Mouse (Mus musculus): ENCODE measurements around the gene Plekha4.

Plekha4 gene

DNA sequence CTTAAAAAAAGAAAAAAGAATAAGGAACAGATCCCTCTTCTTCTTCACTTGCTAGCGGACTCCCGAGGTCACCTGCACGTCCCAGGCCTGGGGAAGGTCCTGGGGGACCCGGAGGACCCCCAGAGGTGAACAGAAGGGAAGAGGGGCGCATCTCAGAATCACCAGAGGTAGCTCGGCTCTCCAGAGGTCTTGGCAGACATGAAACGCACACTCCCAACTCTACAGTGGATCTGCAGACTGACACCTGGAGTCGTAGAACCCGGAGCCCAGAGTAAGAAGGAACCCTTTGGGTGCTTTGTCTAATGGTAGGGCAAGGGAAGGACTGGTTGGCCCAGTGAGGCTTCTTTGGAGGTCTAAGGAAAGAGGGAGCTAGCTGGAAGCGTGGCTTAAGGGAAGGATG lies 11.5 kb downstream of the Plekha4 start:
- DNase-seq (ENCODE audit: extremely low spot score, low read depth, low spot score), result no peak

DNA sequence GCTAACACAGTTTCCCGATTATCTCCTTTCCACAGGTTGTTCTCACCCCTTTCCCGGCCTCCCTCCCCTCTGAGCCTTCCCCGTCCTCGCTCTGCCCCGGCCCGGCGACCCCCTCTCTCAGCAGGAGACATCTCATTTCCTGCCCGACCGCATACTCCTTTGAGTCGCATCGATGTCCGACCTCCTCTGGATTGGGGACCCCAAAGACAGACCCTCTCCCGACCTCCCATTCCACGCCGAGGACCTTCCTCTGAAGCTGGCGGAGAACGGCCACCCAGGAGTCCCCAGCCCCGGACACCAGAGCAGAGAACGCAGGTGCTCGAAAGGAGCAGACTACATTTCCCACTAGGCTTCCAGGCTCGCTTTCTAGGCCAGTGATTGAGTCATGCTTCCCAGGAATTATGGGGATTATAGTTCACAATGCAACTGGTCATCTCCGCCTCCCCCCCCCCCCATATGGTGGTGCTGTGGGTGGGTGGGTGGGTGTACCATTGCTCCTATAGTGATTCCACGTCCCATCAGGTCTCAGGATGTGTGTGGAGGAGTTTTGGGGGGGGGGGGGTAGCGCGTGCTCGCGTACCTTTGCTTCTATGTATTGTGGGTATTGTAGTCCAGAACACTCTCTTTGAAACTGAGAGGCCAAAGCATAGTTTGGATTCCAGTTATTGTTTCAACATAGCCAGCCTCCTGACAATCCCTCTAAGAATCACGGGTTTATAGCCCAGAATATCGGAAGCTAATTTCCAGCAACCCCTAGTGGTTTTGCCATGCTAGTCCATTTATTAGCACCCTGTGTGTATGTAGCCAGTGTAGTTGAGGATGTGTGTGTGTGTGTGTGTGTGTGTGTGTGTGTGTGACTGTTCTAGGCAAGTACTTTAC lies 12.3 kb downstream of the Plekha4 start:
- DNase-seq (ENCODE audit: extremely low spot score, low read depth, low spot score), result no peak

DNA sequence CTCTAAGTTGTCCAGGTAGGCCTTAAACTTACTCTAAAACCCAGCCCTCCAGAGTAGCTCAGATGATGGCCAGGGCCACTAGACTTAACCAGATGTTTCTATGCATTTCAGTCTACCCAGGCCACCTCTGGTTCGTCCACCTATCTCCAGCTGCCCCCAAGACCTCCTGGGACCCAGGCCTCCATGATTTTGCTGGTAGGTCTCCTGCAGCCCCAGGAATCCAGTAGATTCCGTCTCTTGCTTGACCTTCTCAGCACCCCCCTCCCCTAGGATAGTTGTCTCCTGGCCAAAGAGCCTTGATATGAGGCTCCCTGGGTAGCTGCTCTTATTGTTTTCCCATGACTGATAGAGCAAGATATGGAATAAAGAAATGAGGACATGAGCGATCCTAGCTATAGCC lies 13.0 kb downstream of the Plekha4 start:
- DNase-seq (ENCODE audit: extremely low spot score, low read depth, low spot score), result no peak

DNA sequence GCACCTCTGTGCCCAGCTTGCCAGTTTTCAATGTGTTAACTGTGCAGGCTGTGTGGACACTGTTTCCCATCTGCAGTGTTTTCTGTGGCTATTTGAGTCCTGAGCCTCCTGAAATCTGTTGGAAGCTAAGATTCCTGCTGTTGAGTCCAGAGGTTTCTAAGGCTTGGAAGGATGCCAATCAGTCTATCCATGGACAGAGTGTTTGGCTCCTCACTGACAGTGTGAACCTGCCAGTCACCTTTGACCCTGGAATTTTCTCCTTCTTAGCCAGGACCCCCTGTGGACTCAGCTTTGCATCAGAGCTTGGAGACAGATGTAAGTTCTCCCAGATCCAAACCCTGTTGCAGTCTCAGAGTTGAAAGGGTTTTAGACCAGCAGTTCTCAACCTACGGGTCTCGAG lies 14.1 kb downstream of the Plekha4 start:
- no peak for DNase-seq (ENCODE audit: extremely low spot score, low read depth, low spot score)

DNA sequence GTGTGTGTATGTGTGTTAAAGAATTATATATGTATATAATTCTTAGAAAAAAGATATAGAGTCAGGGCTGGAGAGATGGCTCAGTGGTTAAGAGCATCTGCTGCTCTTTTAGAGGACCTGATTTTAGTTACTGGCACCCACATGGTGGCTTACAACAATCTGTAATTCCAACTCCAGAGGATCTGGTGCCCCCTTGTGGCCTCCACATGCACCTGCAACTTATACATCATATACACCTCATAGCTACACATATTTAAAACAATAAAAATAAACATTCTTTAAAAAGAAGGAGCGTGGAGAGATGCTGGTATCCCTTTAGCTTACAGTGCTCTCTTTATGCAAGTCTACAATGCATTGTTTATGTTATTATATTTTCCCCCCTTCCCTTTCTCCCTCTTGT lies 18.4 kb downstream of the Plekha4 start:
- no peak for DNase-seq (ENCODE audit: extremely low spot score, low read depth, low spot score)

DNA sequence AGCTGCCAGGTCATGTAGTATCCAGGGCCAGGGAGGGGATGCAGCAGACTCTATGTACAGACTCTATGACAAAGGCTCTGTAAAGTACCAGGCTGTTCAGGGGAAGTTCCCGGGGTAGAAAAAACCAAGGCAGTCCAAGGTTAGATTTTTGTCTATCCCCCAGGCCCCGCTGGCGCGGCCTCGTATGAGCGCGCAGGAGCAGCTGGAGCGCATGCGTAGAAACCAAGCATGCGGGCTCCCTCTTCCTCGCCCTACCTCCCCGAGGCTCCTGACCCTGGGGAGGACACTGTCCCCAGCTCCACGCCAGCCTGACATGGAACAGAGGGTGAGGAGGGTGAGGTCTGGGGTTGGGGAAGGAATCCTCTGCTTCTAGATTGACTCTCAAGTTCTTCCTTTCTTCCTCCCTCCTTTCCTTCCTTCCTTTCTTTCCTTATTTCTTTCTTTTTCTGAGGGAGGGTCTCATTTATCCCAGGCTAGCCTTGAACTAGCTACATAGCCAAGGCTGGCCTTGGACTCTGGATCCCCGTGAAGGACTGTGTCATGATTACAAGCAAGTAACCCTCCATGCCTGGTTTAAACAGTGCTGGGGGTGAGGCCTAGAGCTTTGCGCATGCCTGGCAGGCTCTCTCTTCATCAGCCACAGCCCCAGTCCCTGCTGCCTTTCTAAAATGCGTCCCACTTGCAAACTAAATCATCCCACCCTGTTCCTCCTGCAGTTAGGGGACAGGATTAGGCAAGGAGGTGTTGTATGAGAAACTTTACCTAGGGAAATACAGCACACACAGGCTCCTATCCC lies 23.7 kb downstream of the Plekha4 start:
- no peak for DNase-seq (ENCODE audit: extremely low spot score, low read depth, low spot score)

DNA sequence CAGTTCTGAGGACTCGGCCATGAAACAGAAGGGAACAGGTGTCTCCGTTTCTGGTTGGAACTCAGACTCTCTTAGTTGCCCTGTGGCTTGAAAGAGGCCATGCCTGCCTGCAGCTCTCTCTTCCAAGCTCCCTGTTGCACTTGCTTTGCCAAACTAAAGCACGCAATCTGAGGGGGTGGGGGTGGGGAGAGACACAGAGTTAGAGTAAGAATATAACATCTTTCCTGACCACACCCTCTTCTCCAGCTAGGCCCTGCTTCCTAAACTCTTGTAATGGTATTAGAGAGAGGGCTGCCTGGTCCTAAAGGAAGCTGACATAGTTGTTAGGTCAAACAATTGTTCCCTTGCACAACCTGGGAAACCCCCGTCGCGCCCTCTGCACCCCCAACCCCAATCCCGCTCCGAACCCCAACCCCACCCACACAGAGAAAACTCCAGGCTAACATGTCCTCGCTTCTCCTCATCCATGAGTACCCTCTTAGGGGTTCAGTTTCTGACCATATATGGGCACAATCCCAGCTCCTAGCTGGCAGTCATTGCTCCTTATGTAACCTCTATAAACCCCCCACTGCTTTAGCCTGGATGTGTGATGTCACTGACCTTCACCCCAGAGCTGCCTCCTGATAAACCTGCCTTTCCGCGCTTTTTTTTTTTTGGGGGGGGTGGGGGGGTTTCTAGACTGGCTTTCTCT lies 24.8 kb downstream of the Plekha4 start:
- DNase-seq (ENCODE audit: extremely low spot score, low read depth, low spot score), result no peak

DNA sequence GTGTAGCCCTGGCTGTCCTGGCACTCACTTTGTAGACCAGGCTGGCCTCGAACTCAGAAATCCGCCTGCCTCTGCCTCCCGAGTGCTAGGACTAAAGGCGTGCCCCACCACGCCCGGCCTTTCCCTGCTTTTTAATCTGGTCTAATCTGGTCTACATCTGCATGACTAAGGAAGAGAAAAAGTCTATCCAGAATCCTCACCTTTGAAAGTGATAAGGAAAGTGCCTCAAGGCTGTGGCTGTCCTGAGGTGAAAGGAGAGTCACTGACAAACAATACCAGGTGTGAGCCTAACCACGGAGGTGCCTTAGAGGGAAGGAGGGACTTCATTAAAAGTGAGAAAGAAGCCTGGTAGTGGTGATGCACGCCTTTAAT lies 25.4 kb downstream of the Plekha4 start:
- DNase-seq (ENCODE audit: extremely low spot score, low read depth, low spot score), result no peak

DNA sequence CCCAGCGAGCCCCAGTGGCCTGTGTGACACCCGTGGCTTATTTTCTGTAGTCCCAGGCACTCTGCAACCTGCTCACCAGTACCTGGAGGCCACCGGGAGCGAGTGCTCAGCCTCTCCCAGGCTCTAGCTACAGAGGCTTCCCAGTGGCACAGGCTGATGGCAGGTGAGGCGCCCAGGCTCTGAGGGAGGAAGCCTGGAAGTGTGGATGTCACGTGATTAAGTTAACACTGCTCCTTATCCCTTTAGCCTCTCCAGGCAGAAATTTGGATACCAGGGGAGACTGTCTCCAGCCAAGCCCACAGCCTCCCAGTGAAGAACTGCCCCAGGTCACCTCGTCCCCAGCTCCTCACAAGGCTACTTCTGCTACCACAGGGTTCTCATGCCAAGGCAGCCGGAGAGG lies 27.4 kb downstream of the Plekha4 start:
- DNase-seq (ENCODE audit: extremely low spot score, low read depth, low spot score), result no peak

DNA sequence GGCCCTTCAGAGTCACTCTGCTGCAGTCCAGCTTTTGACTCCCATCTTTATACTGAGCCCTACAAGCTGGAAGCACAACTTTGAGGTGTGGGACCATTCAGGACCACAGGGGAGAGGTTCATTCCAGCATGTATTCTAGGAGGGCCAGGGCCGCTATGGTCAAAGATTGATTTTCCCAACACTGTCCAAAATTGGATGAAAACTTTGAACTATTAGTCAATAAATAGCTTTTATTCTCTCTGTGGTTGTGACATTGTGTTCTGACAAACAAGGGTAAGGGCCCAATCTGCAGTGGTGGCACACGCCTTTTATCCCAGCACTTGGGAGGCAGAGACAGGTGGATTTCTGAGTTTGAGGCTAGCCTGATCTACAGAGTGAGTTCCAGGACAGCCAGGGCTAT lies 27.9 kb downstream of the Plekha4 start:
- no peak for DNase-seq (ENCODE audit: extremely low spot score, low read depth, low spot score)

DNA sequence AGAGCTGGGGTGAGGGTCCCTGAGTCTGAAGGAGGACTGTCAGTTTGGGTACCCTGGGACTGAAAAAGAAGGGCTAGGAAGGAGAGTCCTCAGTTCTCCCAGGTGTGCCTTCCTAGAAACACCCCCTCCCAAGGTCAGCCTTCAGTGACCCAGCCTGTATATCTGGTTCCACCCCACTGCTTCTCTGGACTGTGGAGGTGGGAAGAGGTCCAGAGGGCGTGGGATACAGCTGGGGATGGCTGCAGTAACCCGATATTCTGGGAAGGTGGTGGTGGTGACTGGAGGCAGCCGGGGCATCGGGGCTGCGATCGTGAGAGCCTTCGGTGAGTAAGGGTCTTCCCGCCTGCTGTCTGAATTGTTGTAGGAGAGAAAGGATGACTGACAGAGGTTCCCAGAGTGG lies 28.6 kb downstream of the Plekha4 start, which contains the start of gene Hsd17b14:
TSS of gene Hsd17b14 (plus strand) at position 150 of the 400 bp plus-strand sequence.
- no peak for DNase-seq (ENCODE audit: extremely low spot score, low read depth, low spot score)

DNA sequence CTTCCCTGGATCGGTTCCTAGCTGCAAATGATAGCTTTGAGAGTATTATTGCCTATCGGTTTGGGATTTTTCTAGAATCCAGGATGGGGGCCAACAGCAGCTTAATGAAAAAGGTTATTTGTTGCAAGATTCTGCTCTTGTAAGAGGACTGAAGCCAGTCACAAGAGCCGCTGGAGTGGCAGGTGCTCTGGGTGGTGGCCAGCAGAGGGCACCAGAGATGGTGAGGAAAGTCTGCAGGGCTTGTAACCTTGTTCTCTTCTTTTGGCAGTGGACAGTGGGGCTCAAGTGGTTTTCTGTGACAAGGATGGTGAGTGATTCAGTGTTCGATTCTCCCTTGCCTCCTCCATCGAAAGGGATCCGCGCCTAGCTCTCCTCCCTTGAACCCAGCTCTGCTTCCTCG lies 29.7 kb downstream of the Plekha4 start:
- no peak for DNase-seq (ENCODE audit: extremely low spot score, low read depth, low spot score)

DNA sequence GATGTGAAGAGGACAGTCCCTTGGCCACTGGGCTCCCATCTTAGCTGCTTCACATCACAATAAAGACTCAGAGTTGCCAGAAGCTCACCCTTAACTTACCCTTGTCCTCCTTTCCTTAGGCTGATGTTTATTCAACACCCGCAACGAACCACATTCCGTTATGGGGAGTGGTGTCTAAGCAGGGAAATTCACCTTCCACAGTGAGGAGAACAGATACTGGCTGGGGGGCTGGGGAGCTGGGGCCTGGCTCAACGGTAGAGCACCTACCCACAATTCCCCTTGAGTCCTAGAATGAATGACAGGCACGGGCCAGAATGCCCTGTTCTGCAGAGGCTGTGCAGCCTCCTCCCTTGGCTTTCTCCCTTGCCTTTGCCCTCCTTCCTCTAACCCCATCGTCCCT lies 32.8 kb downstream of the Plekha4 start:
- no peak for DNase-seq (ENCODE audit: extremely low spot score, low read depth, low spot score)

DNA sequence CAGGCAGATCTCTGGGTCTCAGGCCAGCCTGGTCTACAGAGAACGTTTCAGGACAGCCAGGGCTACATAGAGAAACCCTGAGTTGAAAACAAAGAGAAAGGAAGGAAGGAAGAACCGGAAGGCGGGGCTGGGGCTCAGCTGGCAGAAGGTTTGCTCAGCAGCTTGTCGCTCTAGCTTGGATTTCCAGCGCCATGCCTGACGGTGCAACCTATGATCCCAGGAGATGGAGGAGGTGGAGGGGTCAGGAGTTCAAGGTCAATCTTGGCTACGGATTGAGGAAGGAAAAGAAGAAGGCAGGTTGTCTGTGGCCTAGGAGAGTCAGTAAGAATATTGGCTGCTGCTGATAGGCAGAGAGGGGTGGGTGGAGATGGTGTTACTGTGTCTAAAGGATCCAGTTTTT lies 34.1 kb downstream of the Plekha4 start:
- DNase-seq (ENCODE audit: extremely low spot score, low read depth, low spot score), result no peak

DNA sequence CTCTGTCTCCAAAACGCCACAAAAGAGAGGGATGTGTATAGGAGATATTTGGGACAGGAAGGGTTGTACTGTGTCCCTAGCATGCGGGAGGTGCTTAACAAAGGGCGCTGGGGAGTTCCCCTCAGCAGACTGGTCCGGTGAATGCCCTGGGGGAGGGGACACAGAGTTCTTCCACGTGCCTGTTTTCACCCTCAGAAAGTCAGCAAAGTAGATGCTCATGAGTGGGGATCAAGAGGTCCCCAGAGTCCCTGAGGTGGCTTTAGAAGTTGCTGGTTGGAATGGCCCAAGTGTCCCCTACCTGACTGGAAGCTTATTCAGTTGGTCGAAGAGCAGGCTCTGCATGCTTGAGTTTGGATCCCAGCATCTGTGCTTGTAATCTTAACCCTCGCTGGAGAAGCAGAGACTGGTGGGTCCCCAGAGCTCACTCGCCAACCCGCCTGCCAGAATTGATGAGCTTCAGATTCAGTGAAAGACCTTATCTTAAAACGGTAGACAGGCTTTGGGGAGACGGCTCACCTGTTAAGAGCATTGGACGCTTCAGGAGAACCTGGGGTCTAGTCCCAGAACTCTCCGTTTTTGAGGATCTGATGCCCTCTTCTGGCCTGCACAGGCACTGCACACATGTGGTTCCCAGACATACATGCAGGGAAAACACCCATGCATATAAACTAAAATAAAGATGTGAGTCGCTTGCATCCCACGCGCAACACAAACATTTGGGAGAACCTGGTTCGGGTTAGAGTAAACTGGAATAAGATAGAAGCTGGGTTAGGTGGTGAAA lies 34.9 kb downstream of the Plekha4 start:
- DNase-seq (ENCODE audit: extremely low spot score, low read depth, low spot score), result no peak

DNA sequence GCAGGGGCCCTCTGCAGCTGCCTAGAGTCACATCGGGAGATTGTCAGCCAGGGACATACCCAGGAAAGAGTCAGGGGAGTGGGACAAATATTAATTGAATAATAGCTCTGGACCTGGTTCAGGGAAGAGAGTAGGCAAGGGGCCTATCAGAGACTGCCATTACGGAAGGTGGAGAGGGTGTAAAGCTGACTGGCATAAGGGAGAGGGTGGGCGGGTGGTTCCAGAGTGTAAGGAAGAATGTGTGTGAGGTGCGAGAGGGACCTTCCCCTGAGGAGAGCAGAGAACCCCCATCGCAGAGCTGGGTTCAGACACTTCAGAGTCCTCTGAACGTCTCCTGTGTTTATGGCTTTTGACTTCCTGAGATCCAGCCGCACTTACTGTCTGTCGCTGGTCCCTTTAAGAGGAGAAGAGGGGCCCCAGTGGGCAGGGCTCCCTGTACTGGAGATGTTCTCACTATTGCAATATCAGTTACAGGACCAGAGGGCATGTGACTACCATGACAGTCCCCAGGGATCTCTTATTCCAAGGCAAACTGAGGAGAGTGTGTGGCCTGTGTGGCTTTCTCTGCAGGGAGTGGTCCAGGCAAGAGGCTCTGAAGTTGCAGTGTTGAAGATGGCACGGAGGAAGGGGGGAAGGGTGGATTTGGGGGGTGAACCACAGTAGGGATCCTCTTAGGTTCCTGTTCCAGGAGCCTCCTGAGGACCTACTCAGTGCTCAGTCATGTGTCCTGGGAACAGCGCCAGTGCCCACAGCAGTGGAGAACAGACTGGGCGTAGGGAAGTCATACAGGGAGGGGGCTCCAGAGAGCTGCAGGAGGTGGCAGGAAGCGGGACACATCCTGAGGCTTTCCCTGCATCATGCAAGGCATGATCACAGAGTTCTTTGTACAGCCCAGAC lies 35.7 kb downstream of the Plekha4 start:
- no peak for DNase-seq (ENCODE audit: extremely low spot score, low read depth, low spot score)

DNA sequence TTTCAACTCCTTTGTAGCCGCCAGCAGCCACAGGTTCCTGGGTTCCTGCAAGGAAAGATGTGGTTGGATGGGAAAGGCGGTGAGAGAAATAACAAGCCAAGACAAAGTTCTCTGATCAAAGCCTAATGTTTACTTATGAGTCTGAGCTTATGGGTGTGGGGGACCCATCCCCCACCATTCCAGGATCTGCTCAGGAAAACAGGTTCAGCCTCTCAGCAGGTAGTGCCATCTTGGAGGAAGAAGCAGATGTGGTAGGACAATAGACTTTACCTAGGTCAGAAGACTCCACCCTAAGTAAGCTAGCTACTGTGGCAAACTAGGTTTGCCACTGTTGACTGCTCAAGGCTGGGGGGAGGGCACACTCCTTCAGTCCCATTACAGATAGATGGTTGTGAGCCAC lies 38.7 kb downstream of the Plekha4 start:
- DNase-seq (ENCODE audit: extremely low spot score, low read depth, low spot score), result no peak

DNA sequence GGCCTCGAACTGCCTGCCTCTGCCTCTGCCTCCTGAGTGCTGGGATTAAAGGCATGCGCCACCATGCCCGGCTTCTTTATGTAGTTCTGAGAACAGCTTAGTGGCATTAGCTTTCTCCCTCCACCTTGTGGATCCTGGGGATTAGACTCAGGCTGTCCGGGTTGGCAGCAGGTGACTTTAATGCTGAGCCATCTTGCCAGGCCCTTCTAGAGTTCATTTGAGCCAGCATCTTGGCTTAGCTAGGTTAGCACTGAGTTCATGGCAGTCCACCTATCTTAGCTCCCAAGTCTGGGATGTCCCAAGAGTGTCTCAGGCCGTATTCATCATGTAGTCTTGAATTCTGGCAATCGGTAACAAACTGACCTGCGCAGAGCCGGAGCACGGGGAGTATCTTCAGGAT lies 39.3 kb downstream of the Plekha4 start:
- DNase-seq (ENCODE audit: extremely low spot score, low read depth, low spot score), result no peak

DNA sequence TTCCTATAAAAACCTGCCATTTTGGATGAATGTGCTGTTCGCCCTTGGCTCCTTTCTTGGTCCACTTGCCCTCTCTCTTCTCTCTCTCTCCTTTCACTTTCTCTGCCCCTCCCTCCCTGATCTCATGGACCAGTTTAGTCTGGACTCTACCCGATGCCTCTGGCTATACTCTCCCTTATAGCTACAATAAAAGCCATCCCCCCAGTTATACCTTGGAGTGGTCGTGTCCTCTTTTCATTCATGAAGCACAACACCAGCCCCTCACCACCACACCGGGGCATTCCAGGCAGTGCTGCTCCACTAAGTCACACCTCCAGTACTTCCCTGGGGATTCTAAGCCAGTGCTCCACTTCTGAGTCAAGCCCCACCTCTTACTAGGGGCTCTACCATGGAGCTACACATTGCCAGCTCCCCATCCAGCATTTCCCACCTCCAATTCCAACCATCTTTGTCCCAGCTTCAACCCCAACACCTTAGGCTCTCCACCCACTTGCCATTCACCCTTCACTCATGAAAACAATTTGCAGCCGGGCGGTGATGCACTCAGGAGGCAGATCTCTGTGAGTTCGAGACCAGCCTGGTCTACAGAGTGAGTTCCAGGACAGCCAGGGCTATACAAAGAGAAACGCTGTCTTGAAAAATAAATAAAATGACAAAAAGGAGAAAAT lies 41.1 kb downstream of the Plekha4 start:
- DNase-seq (ENCODE audit: extremely low spot score, low read depth, low spot score), result no peak
